Mouse (Mus musculus): ENCODE data around the gene Map7. TPM values are rescaled to one million over a fixed set of nuclear protein-coding genes. Genes with fewer than 3 reads are reported as not detected.

The Map7 gene
- polyA plus RNA-seq, 1 experiment from 2014 or later: 18.4 TPM

- Histone ChIP-seq H3K4me2 (replicated peaks) (no peak overlapping the region), H3K4me3 (replicated peaks) (no peak overlapping the region), H3K36me3 (no peaks in the 10 kb centered on the region), H3K4me1 (no peaks in the 10 kb centered on the region), H3K9me3 (replicated peaks) (no peaks in the 10 kb centered on the region), H3K27me3 (no peaks in the 10 kb centered on the region), H3K27ac (replicated peaks) (no peak overlapping the region), H3K9ac (no peak overlapping the region)
- WGBS: 96% methylated on average over 3 of the region's 3 CpGs
- ATAC-seq (ENCODE audit: insufficient number of reproducible peaks, low FRiP score, low TSS enrichment, low read depth): no peak
Measured at GRCm38 (mm10) chr10:20235656-20236055, 87.4 kb downstream of the Map7 start.

GRCm38 (mm10) chr10:20236241-20236640 lies 88.0 kb downstream of the Map7 start:
- no peak overlapping the region for H3K9ac ChIP-seq
- H3K4me1 ChIP-seq: no peaks in the 10 kb centered on the region
- no peak overlapping the region for H3K4me3 ChIP-seq (replicated peaks)
- no peak overlapping the region for H3K27ac ChIP-seq (replicated peaks)
- 89% methylated on average over 6 of the region's 6 CpGs for WGBS
- H3K9me3 ChIP-seq (replicated peaks): no peaks in the 10 kb centered on the region
- no peak overlapping the region for H3K4me2 ChIP-seq (replicated peaks)
- H3K36me3 ChIP-seq: no peaks in the 10 kb centered on the region
- H3K27me3 ChIP-seq: no peaks in the 10 kb centered on the region
- no peak for ATAC-seq (ENCODE audit: insufficient number of reproducible peaks, low FRiP score, low TSS enrichment, low read depth)

- Histone ChIP-seq H3K27me3 (no peaks in the 10 kb centered on the region), H3K36me3 (no peaks in the 10 kb centered on the region), H3K9me3 (replicated peaks) (no peaks in the 10 kb centered on the region), H3K4me2 (replicated peaks) (no peak overlapping the region), H3K4me1 (no peaks in the 10 kb centered on the region), H3K4me3 (replicated peaks) (no peak overlapping the region), H3K27ac (replicated peaks) (no peak overlapping the region), H3K9ac (no peak overlapping the region)
- 78% methylated on average over 5 of the region's 5 CpGs for WGBS
- ATAC-seq (ENCODE audit: insufficient number of reproducible peaks, low FRiP score, low TSS enrichment, low read depth): no peak
Measured at GRCm38 (mm10) chr10:20238281-20238680, 90.0 kb downstream of the Map7 start.

GRCm38 (mm10) chr10:20240858-20241257 lies 92.6 kb downstream of the Map7 start:
- whole genome bisulfite sequencing: 74% methylated on average over 6 of the region's 6 CpGs
- no peak for ATAC-seq (ENCODE audit: insufficient number of reproducible peaks, low FRiP score, low TSS enrichment, low read depth)

GRCm38 (mm10) chr10:20243321-20243720 lies 95.0 kb downstream of the Map7 start:
- Histone ChIP-seq H3K27me3 (no peaks in the 10 kb centered on the region), H3K27ac (replicated peaks) (no peak overlapping the region), H3K4me2 (replicated peaks) (no peak overlapping the region), H3K9me3 (replicated peaks) (no peaks in the 10 kb centered on the region), H3K4me3 (replicated peaks) (no peak overlapping the region), H3K4me1 (no peaks in the 10 kb centered on the region), H3K9ac (no peak overlapping the region), H3K36me3 (no peaks in the 10 kb centered on the region)
- ATAC-seq (ENCODE audit: insufficient number of reproducible peaks, low FRiP score, low TSS enrichment, low read depth): no peak
- WGBS: 61% methylated on average over 7 of the region's 7 CpGs

More at GRCm38 (mm10) chr10:20240858-20241257, 92.6 kb downstream of the Map7 start:
- Histone ChIP-seq H3K9me3 (replicated peaks) (no peaks in the 10 kb centered on the region), H3K9ac (no peak overlapping the region), H3K4me3 (replicated peaks) (no peak overlapping the region), H3K4me2 (replicated peaks) (no peak overlapping the region), H3K27ac (replicated peaks) (no peak overlapping the region), H3K27me3 (no peaks in the 10 kb centered on the region), H3K4me1 (no peaks in the 10 kb centered on the region), H3K36me3 (no peaks in the 10 kb centered on the region)

- Histone ChIP-seq H3K4me2 (replicated peaks) (no peak overlapping the region), H3K4me3 (replicated peaks) (no peak overlapping the region), H3K36me3 (no peaks in the 10 kb centered on the region), H3K27ac (replicated peaks) (no peak overlapping the region), H3K9ac (no peak overlapping the region), H3K4me1 (no peaks in the 10 kb centered on the region), H3K27me3 (no peaks in the 10 kb centered on the region), H3K9me3 (replicated peaks) (no peaks in the 10 kb centered on the region)
- 80% methylated on average over 11 of the region's 11 CpGs for WGBS
- ATAC-seq (ENCODE audit: insufficient number of reproducible peaks, low FRiP score, low TSS enrichment, low read depth): no peak
Measured at GRCm38 (mm10) chr10:20245082-20245481, 96.8 kb downstream of the Map7 start.

GRCm38 (mm10) chr10:20249091-20249490 lies 100.8 kb downstream of the Map7 start:
- no peaks in the 10 kb centered on the region for H3K27me3 ChIP-seq
- 95% methylated on average over 10 of the region's 10 CpGs for WGBS

GRCm38 (mm10) chr10:20255579-20255978 lies 107.3 kb downstream of the Map7 start:
- Histone ChIP-seq H3K36me3 (no peaks in the 10 kb centered on the region), H3K4me1 (no peaks in the 10 kb centered on the region), H3K27me3 (no peaks in the 10 kb centered on the region), H3K4me3 (replicated peaks) (no peak overlapping the region), H3K9ac (no peak overlapping the region), H3K27ac (replicated peaks) (no peak overlapping the region), H3K9me3 (replicated peaks) (no peaks in the 10 kb centered on the region), H3K4me2 (replicated peaks) (no peak overlapping the region)
- WGBS: 88% methylated on average over 8 of the region's 8 CpGs
- no peak for ATAC-seq (ENCODE audit: insufficient number of reproducible peaks, low FRiP score, low TSS enrichment, low read depth)

More at GRCm38 (mm10) chr10:20249091-20249490, 100.8 kb downstream of the Map7 start:
- no peaks in the 10 kb centered on the region for H3K9me3 ChIP-seq (replicated peaks)
- no peaks in the 10 kb centered on the region for H3K36me3 ChIP-seq
- H3K4me1 ChIP-seq: no peaks in the 10 kb centered on the region
- no peak for ATAC-seq (ENCODE audit: insufficient number of reproducible peaks, low FRiP score, low TSS enrichment, low read depth)
- H3K27ac ChIP-seq (replicated peaks): no peak overlapping the region
- H3K4me3 ChIP-seq (replicated peaks): no peak overlapping the region
- H3K9ac ChIP-seq: no peak overlapping the region
- no peak overlapping the region for H3K4me2 ChIP-seq (replicated peaks)

GRCm38 (mm10) chr10:20257054-20257643 lies 108.9 kb downstream of the Map7 start:
- 84% methylated on average over 14 of the region's 14 CpGs for WGBS
- no peaks in the 10 kb centered on the region for H3K36me3 ChIP-seq
- H3K27ac ChIP-seq (replicated peaks): no peak overlapping the region
- H3K27me3 ChIP-seq: no peaks in the 10 kb centered on the region
- no peak for ATAC-seq (ENCODE audit: insufficient number of reproducible peaks, low FRiP score, low TSS enrichment, low read depth)
- H3K4me3 ChIP-seq (replicated peaks): no peak overlapping the region
- no peaks in the 10 kb centered on the region for H3K9me3 ChIP-seq (replicated peaks)
- H3K9ac ChIP-seq: no peak overlapping the region
- H3K4me1 ChIP-seq: no peaks in the 10 kb centered on the region
- H3K4me2 ChIP-seq (replicated peaks): no peak overlapping the region

GRCm38 (mm10) chr10:20257721-20258720 lies 109.8 kb downstream of the Map7 start:
- no peak overlapping the region for H3K4me3 ChIP-seq (replicated peaks)
- no peaks in the 10 kb centered on the region for H3K27me3 ChIP-seq
- H3K4me1 ChIP-seq: no peaks in the 10 kb centered on the region
- no peaks in the 10 kb centered on the region for H3K36me3 ChIP-seq
- no peak for ATAC-seq (ENCODE audit: insufficient number of reproducible peaks, low FRiP score, low TSS enrichment, low read depth)
- H3K4me2 ChIP-seq (replicated peaks): no peak overlapping the region
- no peaks in the 10 kb centered on the region for H3K9me3 ChIP-seq (replicated peaks)
- WGBS: 82% methylated on average over 15 of the region's 15 CpGs
- H3K9ac ChIP-seq: no peak overlapping the region
- H3K27ac ChIP-seq (replicated peaks): no peak overlapping the region

- WGBS: 77% methylated on average over 2 of the region's 2 CpGs
- Histone ChIP-seq H3K4me3 (replicated peaks) (no peak overlapping the region), H3K4me2 (replicated peaks) (no peak overlapping the region), H3K36me3 (no peaks in the 10 kb centered on the region), H3K27me3 (no peaks in the 10 kb centered on the region), H3K9ac (no peak overlapping the region), H3K9me3 (replicated peaks) (no peaks in the 10 kb centered on the region), H3K27ac (replicated peaks) (no peak overlapping the region), H3K4me1 (no peaks in the 10 kb centered on the region)
- ATAC-seq (ENCODE audit: insufficient number of reproducible peaks, low FRiP score, low TSS enrichment, low read depth): no peak
Measured at GRCm38 (mm10) chr10:20259476-20259875, 111.2 kb downstream of the Map7 start.

Measured in embryonic facial prominence, embryonic 15.5 days (tissue).